Mouse (Mus musculus) MEL (cell line): ENCODE measurements around the gene Lcorl. TPM values are rescaled to one million over a fixed set of nuclear protein-coding genes. Genes with fewer than 3 reads are reported as not detected.

Experiments used
- DNase-seq: peaks from one replicate; pipeline ENCODE4 v3.0.0; 2011; ENCODE audit warnings: low read depth, low spot score
- H3K27ac ChIP-seq: 2 replicates; pipeline ENCODE4 v1.5.1; 2012; ENCODE audit warnings: low read depth, mild to moderate bottlenecking, control low read depth, low read length, moderate library complexity; ENCODE audit not compliant: control insufficient read depth
- H3K27me3 ChIP-seq, 2 experiments: fragments of 150-350 bp in 1 of 2; sonication (generic) in 1 of 2; 2 replicates each; pipeline ENCODE4 v1.6.1; 2012; ENCODE audit warnings: low read length in 2 of 2, mild to moderate bottlenecking in 2 of 2, improper control_type of control experiment in 1 of 2, moderate library complexity in 1 of 2; ENCODE audit not compliant: insufficient read depth in 2 of 2, control insufficient read depth in 1 of 2
- H3K36me3 ChIP-seq, 2 experiments: 2 replicates each; pipeline ENCODE4 v1.6.1; 2012 to 2014; ENCODE audit warnings: low read length in 2 of 2, improper control_type of control experiment in 1 of 2, inconsistent platforms in 1 of 2, mild to moderate bottlenecking in 1 of 2; ENCODE audit not compliant: insufficient read depth in 2 of 2, control insufficient read depth in 1 of 2
- H3K4me1 ChIP-seq, 2 experiments: fragments of 150-350 bp in 1 of 2; sonication (generic) in 1 of 2; 2 replicates each; pipeline ENCODE4 v1.6.1; 2012; ENCODE audit warnings: low read length in 2 of 2, improper control_type of control experiment in 1 of 2, mild to moderate bottlenecking in 1 of 2; ENCODE audit not compliant: insufficient read depth in 2 of 2, control insufficient read depth in 1 of 2
- H3K4me3 ChIP-seq, 2 experiments: fragments of 150-350 bp in 1 of 2; sonication (generic) in 1 of 2; 2 replicates each; pipeline ENCODE4 v1.5.1; 2012; ENCODE audit warnings: low read depth in 2 of 2, low read length in 2 of 2, mild to moderate bottlenecking in 2 of 2, moderate library complexity in 2 of 2, control low read depth in 1 of 2, improper control_type of control experiment in 1 of 2; ENCODE audit not compliant: control insufficient read depth in 1 of 2, insufficient read depth in 1 of 2
- H3K79me2 ChIP-seq: 2 replicates; pipeline ENCODE4 v1.6.1; 2012; ENCODE audit warnings: mild to moderate bottlenecking, low read length, moderate library complexity; ENCODE audit not compliant: control insufficient read depth, poor library complexity, insufficient read depth
- H3K9ac ChIP-seq: 2 replicates; pipeline ENCODE4 v1.6.1; 2012; ENCODE audit warnings: low read depth, mild to moderate bottlenecking, control low read depth, low read length, moderate library complexity; ENCODE audit not compliant: control insufficient read depth, poor library complexity, severe bottlenecking
- H3K9me3 ChIP-seq: fragments of 150-350 bp; sonication (generic); replicated peaks from 2 replicates; pipeline ENCODE4 v1.6.1; 2012; ENCODE audit warnings: mild to moderate bottlenecking, low read length, improper control_type of control experiment, moderate library complexity; ENCODE audit not compliant: insufficient read depth
- BHLHE40 ChIP-seq: IDR thresholded peaks from 2 replicates; pipeline ENCODE4 v1.6.1; 2012; ENCODE audit warnings: low read depth, mild to moderate bottlenecking, inconsistent platforms, low read length, improper control_type of control experiment, borderline replicate concordance
- CHD1 ChIP-seq: IDR thresholded peaks from 2 replicates; pipeline ENCODE4 v1.6.1; 2012; ENCODE audit warnings: low read depth, mild to moderate bottlenecking, inconsistent platforms, low read length, improper control_type of control experiment
- ELF1 ChIP-seq: IDR thresholded peaks from 2 replicates; pipeline ENCODE4 v1.6.1; 2014; ENCODE audit warnings: low read depth, mild to moderate bottlenecking, inconsistent platforms, low read length, improper control_type of control experiment, moderate library complexity
- ETS1 ChIP-seq: IDR thresholded peaks from 2 replicates; pipeline ENCODE4 v1.6.1; 2012; ENCODE audit warnings: low read depth, mild to moderate bottlenecking, inconsistent platforms, low read length, improper control_type of control experiment, moderate library complexity
- KAT2A ChIP-seq: conservative IDR thresholded peaks from 2 replicates; pipeline ENCODE4 v1.6.1; 2012; ENCODE audit warnings: low read depth, low read length, improper control_type of control experiment, inconsistent platforms
- MAFK ChIP-seq: IDR thresholded peaks from 2 replicates; pipeline ENCODE4 v1.6.1; 2011; ENCODE audit warnings: low read depth, mild to moderate bottlenecking, low read length, improper control_type of control experiment, borderline replicate concordance
- MAX ChIP-seq: IDR thresholded peaks from 2 replicates; pipeline ENCODE4 v1.6.1; 2011; ENCODE audit warnings: low read length, improper control_type of control experiment
- MEF2A ChIP-seq: IDR thresholded peaks from 2 replicates; pipeline ENCODE4 v1.6.1; 2014; ENCODE audit warnings: low read depth, mild to moderate bottlenecking, inconsistent platforms, low read length, improper control_type of control experiment; ENCODE audit not compliant: poor library complexity, insufficient replicate concordance, severe bottlenecking; ENCODE audit errors: extremely low read depth
- MYB ChIP-seq: IDR thresholded peaks from 2 replicates; pipeline ENCODE4 v1.6.1; 2011; ENCODE audit warnings: mild to moderate bottlenecking, low read depth, low read length, improper control_type of control experiment
- POLR2A ChIP-seq, 2 experiments: IDR thresholded peaks; 2 replicates each; pipeline ENCODE4 v1.6.1; 2011 to 2012; ENCODE audit warnings: low read length in 2 of 2, mild to moderate bottlenecking in 2 of 2, control low read depth in 1 of 2, improper control_type of control experiment in 1 of 2, low read depth in 1 of 2, moderate library complexity in 1 of 2; ENCODE audit not compliant: control insufficient read depth in 1 of 2, insufficient read depth in 1 of 2, poor library complexity in 1 of 2
- POLR2AphosphoS2 ChIP-seq: IDR thresholded peaks from 2 replicates; pipeline ENCODE4 v1.6.1; 2011; ENCODE audit warnings: low read length, improper control_type of control experiment
- RAD21 ChIP-seq: IDR thresholded peaks from 2 replicates; pipeline ENCODE4 v1.6.1; 2011; ENCODE audit warnings: mild to moderate bottlenecking, low read depth, low read length, improper control_type of control experiment
- RCOR1 ChIP-seq: IDR thresholded peaks from 2 replicates; pipeline ENCODE4 v1.6.1; 2012; ENCODE audit warnings: low read depth, mild to moderate bottlenecking, inconsistent platforms, low read length, improper control_type of control experiment
- SIN3A ChIP-seq: IDR thresholded peaks from 2 replicates; pipeline ENCODE4 v1.6.1; 2012; ENCODE audit warnings: low read length, improper control_type of control experiment, inconsistent platforms
- SMC3 ChIP-seq: IDR thresholded peaks from 2 replicates; pipeline ENCODE4 v1.6.1; 2011; ENCODE audit warnings: low read depth, low read length, improper control_type of control experiment
- TAL1 ChIP-seq: IDR thresholded peaks from 2 replicates; pipeline ENCODE4 v1.6.1; 2012; ENCODE audit warnings: mild to moderate bottlenecking, inconsistent platforms, low read length, moderate library complexity, mixed read lengths
- TCF12 ChIP-seq: IDR thresholded peaks from 2 replicates; pipeline ENCODE4 v1.6.1; 2014; ENCODE audit warnings: low read depth, mild to moderate bottlenecking, inconsistent platforms, low read length, improper control_type of control experiment, moderate library complexity
- UBTF ChIP-seq: IDR thresholded peaks from 2 replicates; pipeline ENCODE4 v1.6.1; 2012; ENCODE audit warnings: low read depth, mild to moderate bottlenecking, inconsistent platforms, low read length, improper control_type of control experiment, moderate library complexity, borderline replicate concordance; ENCODE audit not compliant: insufficient read depth
- ZC3H11A ChIP-seq: IDR thresholded peaks from 2 replicates; pipeline ENCODE4 v1.6.1; 2012; ENCODE audit warnings: low read depth, mild to moderate bottlenecking, inconsistent platforms, low read length, improper control_type of control experiment
- polyA plus RNA-seq, 2 experiments: library from polyadenylated mRNA; stranded (reverse) in 1 of 2; unstranded in 1 of 2; fragments of >175 nt in 1 of 2; fragments of >200 nt in 1 of 2; gene quantifications; 2 replicates each; pipeline versions ENCODE4 v1.2.1 to v1.2.4; 2012; ENCODE audit warnings: low replicate concordance in 2 of 2, low read depth in 1 of 2; ENCODE audit not compliant: insufficient read length in 2 of 2, insufficient read depth in 1 of 2, missing spikeins in 1 of 2
- total RNA-seq: library from RNA; depleted of rRNA; stranded (reverse); fragments of 300-350 nt; gene quantifications from 2 replicates; pipeline ENCODE4 v1.2.3, GENCODE M21; 2012

The Lcorl gene
- total and polyA plus RNA-seq, 3 experiments, result 10.1 to 10.6 TPM; not detected in 1

GRCm38 (mm10) chr5:45811527-45811926, 45.9 kb downstream of the Lcorl start:
- Histone ChIP-seq H3K4me3 (no peak overlapping the region), H3K79me2 (peaks cover 3% of the 10 kb centered on the region), H3K9me3 (no peaks in the 10 kb centered on the region), H3K27ac (no peak overlapping the region), H3K4me1 (peaks cover 0 to 2% of the 10 kb centered on the region in 2 experiments; a peak in 2 of 4 replicates), H3K9ac (no peak overlapping the region), H3K36me3 (peaks cover 3 to 4% of the 10 kb centered on the region in 2 experiments), H3K27me3 (no peaks in the 10 kb centered on the region)
- TF ChIP-seq ZC3H11A, result no peak
- TF ChIP-seq POLR2AphosphoS2, result no peak
- TF ChIP-seq SMC3, result no peak
- TF ChIP-seq RAD21, result no peak
- TF ChIP-seq POLR2A (IDR thresholded peaks at IDR 0.05; ENCODE audit: control insufficient read depth in 1 of 2, insufficient read depth in 1 of 2, low read depth in 1 of 2, low read length in 2 of 2, poor library complexity in 1 of 2), result no peak
- no peak for TF ChIP-seq SIN3A
- no peak for TF ChIP-seq MYB
- TF ChIP-seq MAX, result no peak
- DNase-seq, result no peak

- Histone ChIP-seq H3K27ac (no peak overlapping the region), H3K9ac (no peak overlapping the region), H3K4me3 (no peak overlapping the region), H3K27me3 (no peaks in the 10 kb centered on the region), H3K36me3 (no peaks in the 10 kb centered on the region; a peak in 2 of 4 replicates), H3K79me2 (peaks cover 2% of the 10 kb centered on the region; the same call in 1 of the 2 replicates), H3K4me1 (no peaks in the 10 kb centered on the region), H3K9me3 (no peaks in the 10 kb centered on the region)
- DNase-seq, result no peak
- TF ChIP-seq MYB (no peak), SIN3A (no peak), MEF2A (no peak), UBTF (no peak), ELF1 (no peak), RCOR1 (no peak), KAT2A (no peak), TAL1 (no peak), BHLHE40 (no peak), TCF12 (no peak), POLR2AphosphoS2 (no peak), CHD1 (no peak), ETS1 (no peak), RAD21 (no peak), MAFK (no peak)
Observed at GRCm38 (mm10) chr5:45791864-45792263, 65.6 kb downstream of the Lcorl start.
